Mouse (Mus musculus) bone marrow, adult 2 months (tissue): ENCODE measurements around the gene Ntrk3.

Experiments
- CTCF ChIP-seq: fragments of 200-500 bp; IDR thresholded peaks from 2 replicates; pipeline ENCODE4 v1.5.1; 2011; ENCODE audit warnings: low read length, control low read depth; ENCODE audit not compliant: control insufficient read depth, insufficient read depth
- POLR2A ChIP-seq: fragments of 200-500 bp; IDR thresholded peaks from 2 replicates; pipeline ENCODE4 v1.6.1; 2011; ENCODE audit warnings: low read depth, mild to moderate bottlenecking, control low read depth, low read length, borderline replicate concordance; ENCODE audit not compliant: control insufficient read depth

DNA sequence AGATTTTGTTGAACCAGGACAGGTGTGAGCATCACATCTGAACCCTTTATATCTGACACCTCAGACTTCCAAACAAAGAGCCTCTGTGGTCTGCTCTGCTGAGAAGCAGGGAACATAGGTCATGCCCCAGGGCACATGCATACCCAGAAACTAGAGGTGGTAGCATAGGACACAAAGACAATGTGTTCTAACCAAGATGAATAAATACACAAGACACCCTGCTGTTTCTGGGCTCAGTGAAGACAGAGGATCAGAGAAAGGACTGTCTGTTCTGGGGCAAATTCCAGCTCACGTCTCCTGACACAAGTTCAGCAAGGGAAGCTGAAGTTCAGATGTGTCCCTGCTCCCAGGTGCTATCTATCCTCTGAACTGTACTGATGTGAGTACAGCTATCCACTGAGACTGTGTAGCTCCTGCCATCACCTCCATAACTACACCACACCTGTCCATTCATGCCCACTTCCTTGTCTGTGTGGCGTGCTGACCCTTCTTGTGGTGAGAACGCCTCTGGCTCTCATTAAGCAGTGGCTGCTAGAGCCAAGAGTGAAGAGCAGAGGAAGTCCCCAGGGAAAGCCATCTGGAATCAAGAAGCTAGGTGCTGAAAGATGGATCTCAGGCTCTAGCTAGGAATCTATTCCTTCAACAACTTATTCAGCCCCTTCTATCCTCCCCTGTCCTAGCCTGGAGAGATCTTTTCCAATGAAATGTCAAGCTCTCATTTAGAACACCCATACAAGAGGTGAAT, 468.1 kb downstream of the Ntrk3 start:
- TF ChIP-seq CTCF = no peak
- no peak for TF ChIP-seq POLR2A
